Mouse (Mus musculus) small intestine, adult 2 months (tissue): ENCODE results near the gene Trappc2l.

Source experiments
- CTCF ChIP-seq: fragments of 200-500 bp; IDR thresholded peaks from 2 replicates; pipeline ENCODE4 v1.5.1; 2012; ENCODE audit warnings: low read depth, mild to moderate bottlenecking, control low read depth, inconsistent platforms, low read length, moderate library complexity, mixed read lengths; ENCODE audit not compliant: insufficient replicate concordance, insufficient read length; ENCODE audit errors: extremely low read depth
- POLR2A ChIP-seq: fragments of 200-500 bp; IDR thresholded peaks from 2 replicates; pipeline ENCODE4 v1.6.1; 2012; ENCODE audit warnings: low read depth, mild to moderate bottlenecking, control low read depth, inconsistent platforms, low read length, moderate library complexity

GRCm38 (mm10) chr8:122606810-122607209, 4.6 kb upstream of the Trappc2l start:
- TF ChIP-seq POLR2A, result no peak
- no peak for TF ChIP-seq CTCF
